Mouse (Mus musculus): ENCODE results near the gene Arl2bp.
A peak's percentile ranks its signal among the peaks of the same experiment; 100 is the strongest.

The Arl2bp gene

GRCm38 (mm10) chr8:94666456-94667308, at the start of gene Arl2bp:
Gene Arl2bp (plus strand): TSS chr8:94666600.
- DNase-seq (ENCODE audit: low spot score), result peak; percentile 95

GRCm38 (mm10) chr8:94624885-94625284, 41.5 kb upstream of the Arl2bp start:
- DNase-seq (ENCODE audit: low spot score), result no peak

GRCm38 (mm10) chr8:94633564-94634194, 32.7 kb upstream of the Arl2bp start:
- no peak for DNase-seq (ENCODE audit: low spot score)

- no peak for DNase-seq (ENCODE audit: low spot score)
Measured at GRCm38 (mm10) chr8:94634211-94634610, 32.2 kb upstream of the Arl2bp start.

- DNase-seq (ENCODE audit: low spot score), result no peak
Measured at GRCm38 (mm10) chr8:94641183-94641582, 25.2 kb upstream of the Arl2bp start.

- peak; percentile 9 for DNase-seq (ENCODE audit: low spot score)
Measured at GRCm38 (mm10) chr8:94641938-94642337, 24.5 kb upstream of the Arl2bp start.

GRCm38 (mm10) chr8:94645202-94645601, 21.2 kb upstream of the Arl2bp start:
- no peak for DNase-seq (ENCODE audit: low spot score)

GRCm38 (mm10) chr8:94646165-94646564, 20.2 kb upstream of the Arl2bp start:
- no peak for DNase-seq (ENCODE audit: low spot score)

- DNase-seq (ENCODE audit: low spot score), result no peak
Measured at GRCm38 (mm10) chr8:94649496-94649895, 16.9 kb upstream of the Arl2bp start.

- DNase-seq (ENCODE audit: low spot score), result no peak
Measured at GRCm38 (mm10) chr8:94652951-94653350, 13.4 kb upstream of the Arl2bp start.

- no peak for DNase-seq (ENCODE audit: low spot score)
Measured at GRCm38 (mm10) chr8:94654994-94655393, 11.4 kb upstream of the Arl2bp start.

GRCm38 (mm10) chr8:94658031-94658430, 8.4 kb upstream of the Arl2bp start:
- DNase-seq (ENCODE audit: low spot score), result no peak

GRCm38 (mm10) chr8:94660418-94660817, 6.0 kb upstream of the Arl2bp start:
- DNase-seq (ENCODE audit: low spot score), result no peak

- DNase-seq (ENCODE audit: low spot score), result no peak
Measured at GRCm38 (mm10) chr8:94664722-94665121, 1.7 kb upstream of the Arl2bp start.

- DNase-seq (ENCODE audit: low spot score), result no peak
Measured at GRCm38 (mm10) chr8:94674384-94674783, 8.0 kb downstream of the Arl2bp start.

- no peak for DNase-seq (ENCODE audit: low spot score)
Measured at GRCm38 (mm10) chr8:94675923-94676322, 9.5 kb downstream of the Arl2bp start.

- peak; percentile 27 for DNase-seq (ENCODE audit: low spot score)
Measured at GRCm38 (mm10) chr8:94678582-94678981, 12.2 kb downstream of the Arl2bp start.

- DNase-seq (ENCODE audit: low spot score), result no peak
Measured at GRCm38 (mm10) chr8:94680414-94680813, 14.0 kb downstream of the Arl2bp start.

GRCm38 (mm10) chr8:94682732-94683524, 16.5 kb downstream of the Arl2bp start:
- no peak for DNase-seq (ENCODE audit: low spot score)

- no peak for DNase-seq (ENCODE audit: low spot score)
Measured at GRCm38 (mm10) chr8:94684287-94684686, 17.9 kb downstream of the Arl2bp start.

- DNase-seq (ENCODE audit: low spot score), result peak; percentile 90
Measured at GRCm38 (mm10) chr8:94685953-94686352, 19.6 kb downstream of the Arl2bp start.

- DNase-seq (ENCODE audit: low spot score), result no peak
Measured at GRCm38 (mm10) chr8:94694701-94695100, 28.3 kb downstream of the Arl2bp start.

All from adipocyte (in vitro differentiated cells).